In genomic region chr14:29928966-29929365, GRCm38 (mm10) we compare ENCODE assay signal across 11 mouse cellular contexts.
"Had no signal": no experiment of that assay in that cellular context is flagged by ENCODE, and none has a peak within 500 bp of the region (broad histone marks: within the 10 kb centered on the region; RNA-seq: fewer than 3 reads in every experiment).

No protein-coding gene starts in this region.

- H3K9ac ChIP-seq: limb, embryonic 12.5 days; liver, embryonic 14.5 days; midbrain, embryonic 13.5 days had no signal

- H3K4me3 ChIP-seq: limb, embryonic 12.5 days; midbrain, embryonic 13.5 days had no signal

- H3K9me3 ChIP-seq: limb, embryonic 12.5 days; midbrain, embryonic 13.5 days had no signal

- H3K27ac ChIP-seq: limb, embryonic 12.5 days; liver, embryonic 14.5 days; midbrain, embryonic 13.5 days; stomach, postnatal 0 days had no signal

- H3K4me1 ChIP-seq: limb, embryonic 12.5 days; midbrain, embryonic 13.5 days had no signal

- DNase-seq: kidney, adult 8-10 months; kidney, postnatal 25 days; liver; lung, adult 2 months; lung, postnatal 14 days; thymus, postnatal 14 days had no signal

- ATAC-seq: intestine, postnatal 0 days; midbrain, embryonic 13.5 days had no signal

- H3K4me2 ChIP-seq: limb, embryonic 12.5 days; midbrain, embryonic 13.5 days had no signal

- H3K36me3 ChIP-seq: limb, embryonic 12.5 days; midbrain, embryonic 13.5 days had no signal

- H3K27me3 ChIP-seq: limb, embryonic 12.5 days; midbrain, embryonic 13.5 days had no signal
